Mouse (Mus musculus) E14TG2a.4 (cell line): ENCODE results near the gene P2ry2.

ENCODE experiments used
- CTCF ChIP-seq: conservative IDR thresholded peaks from 2 replicates; pipeline ENCODE4 v1.5.1; 2014; ENCODE audit warnings: low read length
- NANOG ChIP-seq: IDR thresholded peaks from 2 replicates; pipeline ENCODE4 v1.6.1; 2014; ENCODE audit warnings: borderline replicate concordance, low read length, mixed read lengths
- POU5F1 ChIP-seq: IDR thresholded peaks from 2 replicates; pipeline ENCODE4 v1.6.1; 2014; ENCODE audit warnings: low read length, borderline replicate concordance

GRCm38 (mm10) chr7:100972875-100973274 lies 39.8 kb downstream of the P2ry2 start:
- TF ChIP-seq CTCF (no peak), NANOG (no peak), POU5F1 (no peak)
